In the genomic region with DNA sequence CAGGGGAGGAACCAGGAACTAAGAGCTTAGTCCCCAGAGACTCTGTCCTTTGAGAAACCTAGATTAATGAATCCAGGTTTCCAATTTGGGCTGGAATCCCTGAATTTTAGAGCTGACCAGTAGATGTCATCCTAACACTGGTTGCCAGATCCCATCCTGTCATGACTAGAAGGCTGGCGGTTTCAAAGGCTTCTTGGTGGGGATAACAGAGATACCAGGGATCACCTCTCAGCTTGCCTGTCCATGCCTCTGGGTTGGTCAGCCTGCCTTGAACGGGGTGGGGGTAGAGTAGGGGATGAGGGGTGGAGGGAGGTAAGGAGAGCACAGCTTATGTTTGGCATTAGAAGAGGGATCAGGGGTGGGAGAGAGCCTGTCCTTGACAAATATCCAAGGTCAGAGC, we compare ENCODE assay signal across 11 mouse cellular contexts. TPM values are rescaled to one million over a fixed set of nuclear protein-coding genes. Genes with fewer than 3 reads are reported as not detected.
DNase-seq lines count a peak whose midpoint lies in the region; ATAC-seq and TF ChIP-seq lines count a peak whose summit lies in the region.
"Had no signal": no experiment of that assay in that cellular context is flagged by ENCODE, and none has a peak within 500 bp of the region (broad histone marks: within the 10 kb centered on the region; RNA-seq: fewer than 3 reads in every experiment).

No protein-coding gene starts in this region.

- no peaks in the 10 kb centered on the region for H3K36me3 ChIP-seq in kidney, adult 2 months (ENCODE audit: control insufficient read depth, insufficient read depth, low read length)
- H3K36me3 ChIP-seq in embryonic facial prominence, embryonic 14.5 days (ENCODE audit: control insufficient read depth, insufficient read depth, low read length) = no peaks in the 10 kb centered on the region

- no peaks in the 10 kb centered on the region for H3K4me1 ChIP-seq in kidney, adult 2 months (ENCODE audit: control insufficient read depth, insufficient read depth, low read length)
- no peaks in the 10 kb centered on the region for H3K4me1 ChIP-seq in embryonic facial prominence, embryonic 14.5 days (ENCODE audit: control insufficient read depth, insufficient read depth, low read length)

- no peaks in the 10 kb centered on the region for H3K9me3 ChIP-seq in embryonic facial prominence, embryonic 14.5 days (ENCODE audit: control insufficient read depth, low read length)

- H3K9ac ChIP-seq in embryonic facial prominence, embryonic 14.5 days (ENCODE audit: low read depth, low read length) = no peak overlapping the region

- no peak for TF ChIP-seq POLR2A in kidney, adult 2 months (IDR thresholded peaks at IDR 0.05; ENCODE audit: low read depth, low read length)

- 16% methylated on average over 2 of the region's 2 CpGs for WGBS in kidney, adult 2 months
- 22% methylated on average over 2 of the region's 2 CpGs for WGBS in embryonic facial prominence, embryonic 14.5 days

- H3K27me3 ChIP-seq in kidney, adult 2 months (replicated peaks; ENCODE audit: control insufficient read depth, insufficient read depth, low read length) = no peaks in the 10 kb centered on the region
- no peaks in the 10 kb centered on the region for H3K27me3 ChIP-seq in embryonic facial prominence, embryonic 14.5 days (replicated peaks; ENCODE audit: control insufficient read depth, insufficient read depth, low read length)

- DNase-seq in adrenal gland, adult (ENCODE audit: inconsistent age in 2 of 2, low spot score in 1 of 2) = peak; percentile 35 to 67
- DNase-seq in adrenal gland, postnatal 25 days = no peak
- peak; percentile 43 for DNase-seq in kidney, adult 2 months
- DNase-seq in kidney, postnatal 4 days = no peak
- DNase-seq in 3T3-L1 (ENCODE audit: low read depth, low spot score) = peak; percentile 60
- peak; percentile 49 for DNase-seq in embryonic facial prominence, embryonic 14.5 days (ENCODE audit: low spot score)
- DNase-seq in spleen, postnatal 36 days (ENCODE audit: low spot score in 2 of 2) = no peak
- DNase-seq in urinary bladder, postnatal 10 days (ENCODE audit: low spot score) = no peak

- ATAC-seq in embryonic facial prominence, embryonic 14.5 days (ENCODE audit: low read depth) = no peak

- no peak overlapping the region for H3K4me2 ChIP-seq in embryonic facial prominence, embryonic 14.5 days (ENCODE audit: low read depth, low read length)

- peak; percentile 48 for TF ChIP-seq CTCF in kidney, adult 2 months (conservative IDR thresholded peaks at IDR 0.05; ENCODE audit: insufficient read depth, insufficient read length, low read depth, low read length)

- no peak overlapping the region for H3K4me3 ChIP-seq in kidney, adult 2 months (ENCODE audit: insufficient read depth, low read depth, low read length)
- no peak overlapping the region for H3K4me3 ChIP-seq in embryonic facial prominence, embryonic 14.5 days (ENCODE audit: low read depth, low read length)

- H3K27ac ChIP-seq in kidney, adult 2 months (ENCODE audit: insufficient read depth, low read depth, low read length) = no peak overlapping the region
- no peak overlapping the region for H3K27ac ChIP-seq in embryonic facial prominence, embryonic 14.5 days (replicated peaks; ENCODE audit: low read depth, low read length)

RNA-seq across cellular contexts. Expression of gene Gm498, which starts 34.0 kb away (rescaled TPM):
- total RNA-seq in adrenal gland, postnatal 25 days (2021) = not detected in 2 replicates
- not detected in 2 replicates for polyA plus RNA-seq in kidney, adult 2 months (2012; rRNA removed)
- polyA plus RNA-seq in embryonic facial prominence, embryonic 14.5 days (2014; fragmentation: Nextera tagmentation; extraction: Ambion mirVana) = not detected in 2 replicates
- total RNA-seq: adrenal gland, adult 18-20 months; layer of hippocampus, postnatal 36 days had no signal
- polyA plus RNA-seq: stomach, embryonic 16.5 days had no signal

Comparison
In these comparisons a context has a peak if more than half of its experiments do, and no peak if none do; other contexts are left out.
1. DNase-seq: peak in adrenal gland, adult (2 of 2), kidney, adult 2 months (single experiment), 3T3-L1 (single experiment) and embryonic facial prominence, embryonic 14.5 days (single experiment); none in adrenal gland, postnatal 25 days (single experiment), kidney, postnatal 4 days (0 of 2), spleen, postnatal 36 days (0 of 2) and urinary bladder, postnatal 10 days (single experiment).